Mouse (Mus musculus) bone marrow macrophage, adult 2 months (primary cell): ENCODE results near the gene Ablim1. TPM values are rescaled to one million over a fixed set of nuclear protein-coding genes. Genes with fewer than 3 reads are reported as not detected.

Experiments used
- H3K27ac ChIP-seq: 2 replicates; pipeline ENCODE4 v1.5.1; 2012; ENCODE audit warnings: low read depth, low read length; ENCODE audit not compliant: insufficient read depth
- H3K4me1 ChIP-seq: 2 replicates; pipeline ENCODE4 v1.6.1; 2012; ENCODE audit warnings: low read length; ENCODE audit not compliant: control insufficient read depth, insufficient read depth
- H3K4me3 ChIP-seq: 2 replicates; pipeline ENCODE4 v1.5.1; 2012; ENCODE audit warnings: mild to moderate bottlenecking, low read length, moderate library complexity; ENCODE audit not compliant: insufficient read depth
- CTCF ChIP-seq: IDR thresholded peaks from 2 replicates; pipeline ENCODE4 v1.5.1; 2012; ENCODE audit warnings: low read depth, mild to moderate bottlenecking, low read length, moderate library complexity
- POLR2A ChIP-seq: IDR thresholded peaks from 2 replicates; pipeline ENCODE4 v1.6.1; 2012; ENCODE audit warnings: mild to moderate bottlenecking, low read depth, low read length, borderline replicate concordance
- polyA plus RNA-seq: library from polyadenylated mRNA; stranded (reverse); fragments of >200 nt; gene quantifications from 2 replicates; pipeline ENCODE4 v1.2.4, GENCODE M21; 2012; ENCODE audit not compliant: missing spikeins, insufficient read depth, insufficient read length

Ablim1 gene
- polyA plus RNA-seq, 1 experiment = 0.25 TPM

DNA sequence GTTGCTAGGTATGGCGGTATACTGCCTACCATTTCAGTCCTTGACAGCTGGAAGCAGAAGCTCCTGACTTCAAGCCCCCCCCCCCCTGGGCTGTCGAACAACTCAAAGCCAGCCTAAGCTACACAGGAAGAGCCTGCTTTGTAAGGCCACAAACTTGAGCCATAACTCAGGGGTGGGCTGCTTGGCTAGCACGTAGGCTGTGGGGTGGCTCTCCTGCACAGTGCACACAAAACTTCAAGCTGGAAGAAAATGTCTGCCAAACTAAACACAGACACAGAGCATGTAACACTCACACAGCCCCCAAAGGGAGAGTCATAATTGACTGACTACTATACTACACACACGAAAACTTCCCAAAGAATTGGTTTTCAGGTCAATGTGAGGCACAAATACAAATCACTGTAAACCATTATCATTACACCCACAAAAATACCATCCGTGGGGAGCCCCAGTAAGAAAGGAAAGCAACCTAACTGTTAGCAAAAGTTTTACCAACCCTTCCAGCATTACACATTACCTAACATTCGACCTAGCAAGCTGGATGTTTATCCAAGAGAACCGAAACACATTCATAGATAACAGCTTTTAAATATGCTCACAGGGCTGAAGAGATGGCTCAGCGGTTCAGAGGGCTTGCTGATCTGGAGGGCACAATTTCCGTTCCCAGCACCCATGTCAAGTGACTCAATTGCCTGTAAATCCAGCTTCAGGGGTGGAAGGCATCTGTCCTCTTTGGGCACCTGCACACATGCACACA, 61.8 kb downstream of the Ablim1 start:
- no peak overlapping the region for H3K27ac ChIP-seq
- no peak overlapping the region for H3K4me3 ChIP-seq
- no peak for TF ChIP-seq POLR2A
- H3K4me1 ChIP-seq = no peaks in the 10 kb centered on the region

DNA sequence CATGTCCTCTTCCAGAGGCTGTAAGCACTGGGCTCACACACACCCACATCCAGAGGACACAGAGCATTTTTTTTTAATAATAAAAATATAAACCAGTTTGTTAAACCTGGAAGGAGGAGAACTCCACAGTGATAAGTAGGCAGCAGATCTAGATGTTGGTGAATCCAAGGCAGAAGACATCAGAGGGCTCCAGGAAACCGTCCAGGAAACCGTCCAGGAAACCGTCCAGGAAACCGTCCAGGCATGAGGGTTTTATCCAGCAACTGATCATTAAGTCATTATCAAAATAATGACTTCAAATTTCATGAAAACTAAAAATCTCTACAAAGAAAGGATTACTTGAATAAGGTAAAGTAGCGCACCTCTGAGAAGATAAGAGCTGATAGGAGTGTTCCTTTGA, 65.9 kb downstream of the Ablim1 start:
- H3K27ac ChIP-seq = no peak overlapping the region
- H3K4me1 ChIP-seq = no peaks in the 10 kb centered on the region
- no peak for TF ChIP-seq POLR2A
- TF ChIP-seq CTCF = no peak
- H3K4me3 ChIP-seq = no peak overlapping the region

DNA sequence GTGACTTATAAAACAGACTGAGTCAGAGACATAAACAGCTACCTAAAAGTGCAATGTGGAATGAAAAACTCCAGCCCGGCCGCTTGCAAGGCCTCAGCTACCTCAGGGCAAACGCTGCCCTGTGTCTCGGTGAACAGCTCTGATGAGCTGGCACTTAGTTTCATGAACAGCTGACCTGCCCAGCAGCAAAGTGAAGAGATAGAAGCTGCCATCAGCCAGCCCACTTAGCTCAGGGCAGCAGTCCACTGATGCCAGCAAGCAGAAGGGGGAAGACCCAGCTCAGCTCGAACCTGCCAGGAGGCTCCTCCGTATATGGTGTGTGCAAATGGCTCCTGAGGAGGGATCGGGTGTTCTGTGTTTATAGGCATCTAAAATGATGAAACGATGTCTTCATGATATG, 67.5 kb downstream of the Ablim1 start:
- H3K27ac ChIP-seq = no peak overlapping the region
- no peak overlapping the region for H3K4me3 ChIP-seq
- TF ChIP-seq CTCF = no peak
- TF ChIP-seq POLR2A = no peak
- 0 out of 2 replicates have a peak, but pooled peaks cover 2% of the 10 kb centered on the region for H3K4me1 ChIP-seq

DNA sequence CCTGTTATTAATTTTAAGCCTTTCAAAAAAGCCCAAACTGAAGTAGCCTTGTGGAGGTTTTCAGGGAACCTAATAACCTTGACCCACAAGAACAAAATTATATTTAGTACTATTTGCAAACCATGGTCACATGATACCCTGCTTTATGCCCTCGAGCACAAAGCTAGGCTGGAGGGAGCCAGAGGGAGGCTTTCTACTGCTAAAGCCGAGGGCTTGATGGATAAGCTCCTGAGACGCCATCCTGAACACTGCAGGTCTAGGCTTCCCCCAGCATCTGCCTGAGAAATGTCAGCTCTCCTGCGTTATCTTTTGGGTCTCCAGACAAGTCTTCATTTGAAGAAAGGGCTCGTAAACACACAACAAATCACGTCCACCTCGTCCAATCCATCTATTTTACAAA, 70.4 kb downstream of the Ablim1 start:
- H3K27ac ChIP-seq = no peak overlapping the region
- no peak overlapping the region for H3K4me3 ChIP-seq
- TF ChIP-seq POLR2A (no peak), CTCF (no peak)
- H3K4me1 ChIP-seq = 0 out of 2 replicates have a peak, but pooled peaks cover 2% of the 10 kb centered on the region

- no peak overlapping the region for H3K27ac ChIP-seq
- 0 out of 2 replicates have a peak, but pooled peaks cover 2% of the 10 kb centered on the region for H3K4me1 ChIP-seq
- TF ChIP-seq POLR2A (no peak), CTCF (no peak)
- H3K4me3 ChIP-seq = peak overlapping the region; percentile 10; the same call in 1 of the 2 replicates
Measured at GRCm38 (mm10) chr19:57243606-57244005, 71.1 kb downstream of the Ablim1 start.

DNA sequence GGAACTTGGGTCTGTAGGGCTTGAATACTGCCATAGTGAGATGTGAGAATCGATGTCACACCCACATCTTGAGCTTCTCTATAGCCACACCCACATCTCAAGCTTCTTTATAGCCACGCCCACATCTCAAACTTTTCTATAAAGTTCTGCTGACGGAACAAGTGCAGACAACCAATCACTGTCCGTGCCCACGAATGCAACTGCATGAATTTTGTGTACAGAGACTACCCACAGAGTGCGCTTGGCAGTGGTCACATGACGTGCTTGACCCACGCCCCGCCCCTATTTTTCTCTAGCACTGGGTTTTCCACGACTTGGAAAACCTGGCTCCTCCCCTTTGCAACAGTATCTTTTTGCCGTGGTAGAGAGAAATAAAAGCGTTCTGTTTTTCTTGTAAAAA, 71.5 kb downstream of the Ablim1 start:
- Histone ChIP-seq H3K4me1 (0 out of 2 replicates have a peak, but pooled peaks cover 2% of the 10 kb centered on the region), H3K4me3 (peak overlapping the region; percentile 25)
- TF ChIP-seq POLR2A (no peak), CTCF (no peak)

GRCm38 (mm10) chr19:57241363-57242192, 73.1 kb downstream of the Ablim1 start:
- Histone ChIP-seq H3K4me3 (no peak overlapping the region), H3K4me1 (0 out of 2 replicates have a peak, but pooled peaks cover 2% of the 10 kb centered on the region), H3K27ac (no peak overlapping the region)
- no peak for TF ChIP-seq POLR2A
- no peak for TF ChIP-seq CTCF

More for the DNA sequence above, 71.5 kb downstream of the Ablim1 start:
- H3K27ac ChIP-seq = no peak overlapping the region

- no peak overlapping the region for H3K27ac ChIP-seq
- TF ChIP-seq POLR2A = no peak
- no peak for TF ChIP-seq CTCF
- H3K4me3 ChIP-seq = no peak overlapping the region
- 0 out of 2 replicates have a peak, but pooled peaks cover 2% of the 10 kb centered on the region for H3K4me1 ChIP-seq
Measured at GRCm38 (mm10) chr19:57240259-57240658, 74.5 kb downstream of the Ablim1 start.

- H3K4me1 ChIP-seq = 0 out of 2 replicates have a peak, but pooled peaks cover 2% of the 10 kb centered on the region
- TF ChIP-seq CTCF (no peak), POLR2A (no peak)
- H3K4me3 ChIP-seq = no peak overlapping the region
- no peak overlapping the region for H3K27ac ChIP-seq
Measured at GRCm38 (mm10) chr19:57239176-57239784, 75.4 kb downstream of the Ablim1 start.

DNA sequence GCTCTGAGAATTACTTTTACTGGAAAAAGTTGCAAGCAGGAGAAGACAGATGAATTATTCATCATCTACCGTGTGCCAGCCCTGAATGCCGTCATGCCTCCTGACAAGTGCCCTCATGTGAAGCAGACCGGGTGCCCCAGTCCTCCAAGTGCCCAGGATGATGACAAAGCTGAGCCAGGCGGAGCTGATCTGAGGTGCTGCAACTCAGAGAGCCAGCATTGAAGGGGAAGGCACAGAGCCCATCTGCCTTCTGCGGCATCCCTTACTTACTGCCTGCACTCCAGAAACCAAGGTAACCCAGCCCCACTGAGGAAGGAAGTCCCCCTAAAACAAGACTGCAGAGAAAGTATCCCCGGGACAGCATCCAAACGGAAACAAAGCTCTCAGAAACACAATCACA, 76.3 kb downstream of the Ablim1 start:
- TF ChIP-seq POLR2A = no peak
- TF ChIP-seq CTCF = no peak
- Histone ChIP-seq H3K27ac (no peak overlapping the region), H3K4me3 (no peak overlapping the region), H3K4me1 (no peaks in the 10 kb centered on the region)
